Mouse (Mus musculus): ENCODE results near the gene Selenow. TPM values are rescaled to one million over a fixed set of nuclear protein-coding genes. Genes with fewer than 3 reads are reported as not detected.

Selenow gene
- total and polyA plus RNA-seq, 2 experiments from 2014 or later = 566 to 1,894 TPM

DNA sequence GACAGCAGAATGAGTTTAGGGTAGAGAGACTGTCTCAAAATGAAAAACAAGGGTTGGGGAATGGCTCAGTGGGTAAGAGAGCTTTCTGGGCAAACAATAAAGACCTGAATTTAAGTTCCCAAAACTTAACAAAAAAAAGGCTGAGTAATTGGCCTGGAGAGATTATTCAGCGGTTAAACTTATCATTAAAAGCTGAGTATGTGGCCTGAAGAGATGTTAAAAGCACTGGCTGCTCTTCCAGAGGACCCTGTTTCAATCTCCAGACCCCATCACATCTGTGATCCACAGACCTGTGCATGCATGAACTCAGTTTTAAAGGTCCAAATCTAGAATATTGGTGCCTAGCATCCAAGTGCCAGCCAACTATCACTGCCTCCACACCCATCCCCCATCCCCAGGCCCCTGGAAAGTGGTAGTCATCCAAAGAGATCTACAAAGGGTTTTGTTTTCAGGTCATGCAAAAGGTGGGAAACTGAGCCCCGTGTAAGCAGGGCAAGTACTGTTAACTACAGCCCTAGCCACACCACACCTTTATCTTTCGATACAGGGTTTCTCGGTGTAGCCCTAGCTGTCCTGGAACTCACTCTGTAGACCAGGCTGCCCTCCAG, 25.6 kb upstream of the Selenow start:
- ATAC-seq = no peak
- WGBS = 50% methylated on average over 4 of the region's 4 CpGs

DNA sequence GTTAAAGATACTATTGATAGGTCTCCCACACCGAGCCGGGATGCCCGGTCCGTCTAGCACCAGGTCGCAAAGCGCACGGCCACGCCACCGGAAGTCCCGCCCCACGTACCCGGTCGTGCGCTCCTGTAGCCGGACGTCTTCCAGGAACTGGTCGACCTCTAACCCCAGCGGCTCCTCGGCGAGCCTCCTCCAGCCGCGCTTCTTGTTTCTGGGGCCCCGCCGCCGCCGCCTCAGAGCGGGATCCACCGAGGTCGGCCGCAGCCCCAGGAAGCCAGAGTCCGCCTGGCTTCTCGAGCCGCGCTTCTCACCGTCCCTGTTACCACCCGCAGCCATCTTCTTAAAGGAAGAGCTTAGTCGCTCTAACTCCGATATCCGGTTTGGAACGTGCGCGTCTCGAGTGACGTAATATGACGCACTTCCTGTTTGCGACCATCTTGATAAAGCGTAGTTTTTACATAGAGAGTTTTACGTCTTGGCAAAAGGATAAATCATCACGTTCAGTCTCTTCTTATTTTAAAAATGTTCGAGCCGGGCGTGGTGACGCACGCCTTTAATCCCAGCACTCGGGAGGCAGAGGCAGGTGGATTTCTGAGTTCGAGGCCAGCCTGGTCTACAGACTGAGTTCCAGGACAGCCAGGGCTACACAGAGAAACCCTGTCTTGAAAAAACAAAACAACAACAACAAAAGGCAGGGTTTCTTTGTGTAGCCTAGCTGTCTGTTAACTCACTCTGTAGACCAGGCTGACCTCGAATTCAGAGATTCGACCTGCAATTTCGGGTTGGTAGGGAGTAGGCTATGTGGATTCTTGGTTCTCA, 23.7 kb upstream of the Selenow start, which contains the start of gene Nop53:
Nop53 (minus strand) TSS at position 354 of the 816 bp plus-strand sequence.
- no peak for TF ChIP-seq CTCF (IDR thresholded peaks at IDR 0.05; ENCODE audit: low read depth)
- WGBS = 2% methylated on average over 59 of the region's 59 CpGs
- peak within 1 kb of the TSS; percentile 72 for H3K9ac ChIP-seq (replicated peaks; ENCODE audit: low read length)
- H3K9me3 ChIP-seq (ENCODE audit: low read length) = no peaks in the 10 kb centered on the region
- H3K27ac ChIP-seq = peak within 1 kb of the TSS; percentile 96
- peak within 1 kb of the TSS; percentile 73 for H3K4me2 ChIP-seq (ENCODE audit: low read depth, low read length)
- H3K36me3 ChIP-seq (ENCODE audit: insufficient read depth, low read length) = peaks cover 27% of the 10 kb centered on the region
- H3K4me1 ChIP-seq (ENCODE audit: insufficient read depth, low read length) = peaks cover 6% of the 10 kb centered on the region; the same call in 1 of the 2 replicates
- peak; percentile 99 for DNase-seq (ENCODE audit: low spot score)
- peak within 1 kb of the TSS; percentile 74 for H3K4me3 ChIP-seq (ENCODE audit: low read length)
- ATAC-seq = peak; percentile 95
- H3K27me3 ChIP-seq (ENCODE audit: insufficient read depth, low read length) = no peaks in the 10 kb centered on the region

More for the DNA sequence above, 25.6 kb upstream of the Selenow start:
- TF ChIP-seq CTCF (IDR thresholded peaks at IDR 0.05; ENCODE audit: low read depth) = no peak
- DNase-seq (ENCODE audit: low spot score) = no peak
- Histone ChIP-seq H3K4me1 (ENCODE audit: insufficient read depth, low read length) (peaks cover 6% of the 10 kb centered on the region; the same call in 1 of the 2 replicates), H3K4me2 (ENCODE audit: low read depth, low read length) (peak overlapping the region; percentile 39; the same call in 1 of the 2 replicates), H3K36me3 (ENCODE audit: insufficient read depth, low read length) (0 out of 2 replicates have a peak, but pooled peaks cover 9% of the 10 kb centered on the region), H3K4me3 (ENCODE audit: low read length) (no peak overlapping the region), H3K9me3 (ENCODE audit: low read length) (no peaks in the 10 kb centered on the region), H3K27ac (no peak overlapping the region), H3K9ac (replicated peaks; ENCODE audit: low read length) (no peak overlapping the region), H3K27me3 (ENCODE audit: insufficient read depth, low read length) (no peaks in the 10 kb centered on the region)

DNA sequence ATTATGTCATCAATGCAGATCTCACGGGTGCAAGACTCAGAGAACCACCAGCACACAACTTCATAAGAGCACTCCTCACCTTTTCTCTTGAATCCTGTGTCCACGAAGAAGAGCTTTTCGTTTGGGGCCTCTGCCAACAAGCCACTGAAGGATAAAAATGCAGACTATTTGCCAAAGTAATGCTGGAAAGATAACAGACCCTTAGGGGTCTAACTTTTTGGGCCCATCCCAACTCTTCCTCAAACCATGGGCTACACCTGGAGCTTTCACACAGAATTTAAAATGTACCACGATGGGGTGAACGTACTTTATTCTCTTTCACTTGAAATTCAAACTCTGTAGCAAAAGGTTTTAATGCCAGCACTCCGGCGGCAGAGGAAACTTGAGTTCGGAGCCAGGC, 23.0 kb upstream of the Selenow start:
- ATAC-seq = no peak
- 7% methylated on average over 8 of the region's 8 CpGs for WGBS

DNA sequence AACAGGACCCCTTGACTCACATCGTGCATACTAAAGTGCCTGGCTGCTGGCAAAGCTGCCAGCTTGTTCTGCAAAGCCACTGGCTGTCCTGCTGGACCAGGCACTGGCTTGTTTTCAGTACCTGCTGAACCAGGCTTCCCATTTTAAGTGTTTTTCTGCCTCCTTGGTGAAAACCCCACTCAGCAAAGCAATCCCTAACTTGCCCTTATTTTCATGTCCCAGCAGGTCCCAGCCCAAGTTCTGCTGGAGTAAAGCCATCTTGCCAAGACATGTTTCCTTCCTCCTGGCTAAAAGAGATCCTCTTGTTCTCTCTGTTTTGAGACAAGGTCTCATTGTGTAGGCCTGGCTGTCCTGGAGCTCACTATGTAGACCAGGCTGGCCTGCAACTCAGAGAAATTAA, 22.1 kb upstream of the Selenow start:
- ATAC-seq = no peak
- no peak overlapping the region; the same call in 1 of the 2 replicates for H3K9ac ChIP-seq (replicated peaks; ENCODE audit: low read length)
- TF ChIP-seq CTCF (IDR thresholded peaks at IDR 0.05; ENCODE audit: low read depth) = no peak
- WGBS = 100% methylated on average over 1 of the region's 1 CpGs
- no peak for DNase-seq (ENCODE audit: low spot score)
- H3K4me2 ChIP-seq (ENCODE audit: low read depth, low read length) = no peak overlapping the region
- H3K4me1 ChIP-seq (ENCODE audit: insufficient read depth, low read length) = peaks cover 6% of the 10 kb centered on the region; the same call in 1 of the 2 replicates
- no peak overlapping the region for H3K27ac ChIP-seq
- no peaks in the 10 kb centered on the region for H3K27me3 ChIP-seq (ENCODE audit: insufficient read depth, low read length)
- H3K36me3 ChIP-seq (ENCODE audit: insufficient read depth, low read length) = peaks cover 43% of the 10 kb centered on the region
- no peak overlapping the region for H3K4me3 ChIP-seq (ENCODE audit: low read length)
- no peaks in the 10 kb centered on the region for H3K9me3 ChIP-seq (ENCODE audit: low read length)

More for the DNA sequence above, 23.0 kb upstream of the Selenow start:
- no peaks in the 10 kb centered on the region for H3K9me3 ChIP-seq (ENCODE audit: low read length)
- H3K4me1 ChIP-seq (ENCODE audit: insufficient read depth, low read length) = peaks cover 6% of the 10 kb centered on the region; the same call in 1 of the 2 replicates
- DNase-seq (ENCODE audit: low spot score) = no peak
- H3K9ac ChIP-seq (replicated peaks; ENCODE audit: low read length) = peak overlapping the region; percentile 72
- TF ChIP-seq CTCF (IDR thresholded peaks at IDR 0.05; ENCODE audit: low read depth) = no peak
- H3K36me3 ChIP-seq (ENCODE audit: insufficient read depth, low read length) = peaks cover 34% of the 10 kb centered on the region
- H3K4me3 ChIP-seq (ENCODE audit: low read length) = peak overlapping the region; percentile 74
- peak overlapping the region; percentile 96; the same call in 1 of the 2 replicates for H3K27ac ChIP-seq
- no peaks in the 10 kb centered on the region for H3K27me3 ChIP-seq (ENCODE audit: insufficient read depth, low read length)
- peak overlapping the region; percentile 73 for H3K4me2 ChIP-seq (ENCODE audit: low read depth, low read length)

DNA sequence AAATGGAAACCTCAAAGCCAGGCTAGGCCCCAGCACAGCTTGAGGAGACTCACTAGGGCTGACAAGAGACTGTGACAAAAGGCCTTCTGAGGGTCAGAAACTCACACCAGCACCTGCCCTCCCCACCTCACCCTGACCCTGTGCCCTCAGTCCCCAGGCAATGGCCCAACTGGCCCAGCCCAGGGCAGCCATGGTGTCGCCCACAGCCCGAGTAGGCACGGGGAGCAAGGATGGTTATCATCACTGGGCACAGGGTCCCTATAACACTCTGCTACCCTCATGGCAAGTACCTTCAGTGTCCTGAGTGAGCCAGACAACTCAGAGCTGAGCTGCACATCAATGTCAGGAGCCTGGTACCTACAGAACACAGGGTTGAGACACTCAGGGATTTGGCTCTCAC, 16.4 kb upstream of the Selenow start:
- ATAC-seq (no peak), DNase-seq (ENCODE audit: low spot score) (no peak)
- Histone ChIP-seq H3K36me3 (ENCODE audit: insufficient read depth, low read length) (peaks cover 65% of the 10 kb centered on the region), H3K27ac (no peak overlapping the region), H3K4me1 (ENCODE audit: insufficient read depth, low read length) (no peaks in the 10 kb centered on the region), H3K9ac (replicated peaks; ENCODE audit: low read length) (no peak overlapping the region), H3K4me2 (ENCODE audit: low read depth, low read length) (no peak overlapping the region), H3K4me3 (ENCODE audit: low read length) (no peak overlapping the region), H3K9me3 (ENCODE audit: low read length) (no peaks in the 10 kb centered on the region), H3K27me3 (ENCODE audit: insufficient read depth, low read length) (no peaks in the 10 kb centered on the region)
- TF ChIP-seq CTCF (IDR thresholded peaks at IDR 0.05; ENCODE audit: low read depth) = no peak
- WGBS = 100% methylated on average over 3 of the region's 3 CpGs

DNA sequence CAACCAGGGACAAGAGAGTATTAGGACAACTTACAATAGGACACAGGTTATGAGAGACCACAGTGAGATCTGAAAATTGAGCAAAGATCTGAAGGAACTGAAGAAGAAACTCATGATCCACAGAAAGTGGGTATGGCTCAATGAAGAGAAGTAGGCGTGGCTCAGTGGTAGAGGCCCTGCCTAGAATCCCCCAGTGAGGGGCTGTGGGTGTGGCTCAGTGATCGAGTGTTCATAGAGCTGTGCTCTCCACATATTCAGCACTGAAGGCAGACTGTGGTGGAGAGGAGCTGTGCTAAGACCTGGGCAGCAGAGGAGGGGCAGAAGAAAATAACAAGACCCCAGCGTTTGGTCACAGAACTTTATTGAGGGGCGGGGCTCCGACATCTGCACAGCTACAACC, 15.3 kb upstream of the Selenow start:
- H3K4me3 ChIP-seq (ENCODE audit: low read length) = no peak overlapping the region
- no peak for DNase-seq (ENCODE audit: low spot score)
- H3K27ac ChIP-seq = no peak overlapping the region
- H3K9me3 ChIP-seq (ENCODE audit: low read length) = no peaks in the 10 kb centered on the region
- H3K4me2 ChIP-seq (ENCODE audit: low read depth, low read length) = no peak overlapping the region
- TF ChIP-seq CTCF (IDR thresholded peaks at IDR 0.05; ENCODE audit: low read depth) = no peak
- no peak overlapping the region for H3K9ac ChIP-seq (replicated peaks; ENCODE audit: low read length)
- no peak for ATAC-seq
- no peaks in the 10 kb centered on the region for H3K27me3 ChIP-seq (ENCODE audit: insufficient read depth, low read length)
- H3K4me1 ChIP-seq (ENCODE audit: insufficient read depth, low read length) = no peaks in the 10 kb centered on the region
- WGBS = 84% methylated on average over 5 of the region's 5 CpGs
- H3K36me3 ChIP-seq (ENCODE audit: insufficient read depth, low read length) = peaks cover 55% of the 10 kb centered on the region

Measured in hindbrain, postnatal 0 days (tissue).